Mouse (Mus musculus): ENCODE data around the gene Dnajc5. TPM values are rescaled to one million over a fixed set of nuclear protein-coding genes. Genes with fewer than 3 reads are reported as not detected.

Dnajc5 gene
- total and polyA plus RNA-seq, 2 experiments from 2014 or later: 276 to 459 TPM

DNA sequence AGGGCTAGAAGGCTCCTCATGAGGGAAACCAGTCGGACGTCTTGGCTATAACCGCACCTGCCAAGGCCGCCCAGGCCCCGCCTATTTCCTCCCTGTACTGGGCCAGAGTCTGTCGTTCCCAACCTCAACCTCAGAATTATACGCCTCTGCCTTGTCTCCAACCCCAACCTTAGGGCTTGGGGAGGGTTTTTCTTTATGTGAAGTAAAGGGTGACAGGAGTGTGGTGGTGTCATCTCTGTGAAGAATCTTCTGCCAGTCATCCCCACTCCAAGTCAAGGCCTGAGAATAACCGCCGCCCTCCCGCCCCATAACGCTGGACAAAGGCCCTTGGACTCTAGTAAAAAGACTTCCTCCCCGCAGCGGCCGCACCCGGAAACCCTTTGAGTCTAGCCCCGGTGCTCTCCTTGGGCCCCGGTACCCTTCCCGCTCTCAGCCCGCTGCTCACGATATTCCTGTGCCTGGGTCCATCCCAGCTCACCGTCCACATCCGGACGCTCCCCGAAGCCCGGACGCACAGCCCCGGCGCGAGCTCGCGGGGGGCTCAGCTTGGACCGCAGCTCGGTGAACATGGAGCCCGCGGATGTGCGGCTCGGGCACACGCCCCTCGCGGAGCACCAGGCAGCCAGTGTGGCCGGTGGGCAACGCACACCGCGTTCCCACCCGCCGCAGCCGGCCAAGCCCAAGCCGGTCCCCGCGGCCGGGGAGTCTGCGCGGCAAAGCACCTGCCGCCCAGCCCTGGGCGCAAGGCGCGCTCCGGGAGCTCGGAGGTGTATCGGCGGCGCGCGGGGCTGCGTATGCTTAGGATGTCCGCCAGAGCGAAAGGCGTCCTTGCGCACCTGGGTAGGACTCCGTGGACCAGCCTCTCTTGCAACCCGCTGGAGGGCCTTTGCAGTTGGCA is 78.4 kb downstream of the Dnajc5 start, which contains the start of gene Samd10:
Gene Samd10 (minus strand): TSS at position 759 of the 898 bp plus-strand sequence.
- peaks cover 19% of the 10 kb centered on the region for H3K4me1 ChIP-seq (ENCODE audit: insufficient read depth, low read length)

DNA sequence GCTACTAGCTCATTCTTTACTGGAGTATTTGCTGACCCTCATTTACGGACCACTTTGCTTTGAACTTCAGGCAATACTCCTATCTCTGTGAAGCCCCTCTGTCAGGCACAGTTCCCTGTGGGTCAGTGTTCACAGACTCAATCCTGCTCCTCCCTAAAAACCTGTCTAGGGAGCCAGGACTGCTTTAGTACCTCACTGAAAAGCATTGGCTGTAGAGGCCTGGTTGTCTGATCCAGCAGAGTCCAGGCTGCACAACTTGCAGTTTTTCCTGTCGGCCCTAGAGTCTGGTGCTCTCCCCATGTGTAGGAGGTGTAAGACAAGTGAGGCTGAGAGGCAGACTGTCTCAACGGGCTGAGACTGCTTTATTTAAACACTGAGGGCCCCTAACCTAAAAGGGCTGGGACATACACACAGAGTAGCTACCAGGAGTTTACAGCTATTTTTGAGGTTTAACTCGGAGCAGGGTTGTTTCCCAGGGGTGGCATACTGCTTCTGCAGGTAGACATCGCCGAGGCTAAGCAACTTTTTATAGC is 80.0 kb downstream of the Dnajc5 start:
- WGBS: 69% methylated on average over 6 of the region's 6 CpGs
- H3K9me3 ChIP-seq (ENCODE audit: low read length): no peaks in the 10 kb centered on the region
- peak overlapping the region; percentile 90 for H3K4me2 ChIP-seq (ENCODE audit: low read depth, low read length)
- H3K4me1 ChIP-seq (ENCODE audit: insufficient read depth, low read length): peaks cover 19% of the 10 kb centered on the region
- ATAC-seq (no peak), DNase-seq (ENCODE audit: low spot score) (no peak)
- 0 out of 2 replicates have a peak, but pooled peaks cover 7% of the 10 kb centered on the region for H3K36me3 ChIP-seq (ENCODE audit: insufficient read depth, low read length)
- H3K9ac ChIP-seq (replicated peaks; ENCODE audit: low read length): peak overlapping the region; percentile 90
- no peaks in the 10 kb centered on the region for H3K27me3 ChIP-seq (ENCODE audit: insufficient read depth, low read length)
- peak overlapping the region; percentile 91 for H3K4me3 ChIP-seq (ENCODE audit: low read length)
- no peak for TF ChIP-seq CTCF (IDR thresholded peaks at IDR 0.05; ENCODE audit: low read depth)
- H3K27ac ChIP-seq: peak overlapping the region; percentile 91

More for the DNA sequence above, 78.4 kb downstream of the Dnajc5 start, which contains the start of gene Samd10:
- Histone ChIP-seq H3K9me3 (ENCODE audit: low read length) (no peaks in the 10 kb centered on the region), H3K27ac (peak within 1 kb of the TSS; percentile 87), H3K4me3 (ENCODE audit: low read length) (peak within 1 kb of the TSS; percentile 46), H3K9ac (replicated peaks; ENCODE audit: low read length) (peak within 1 kb of the TSS; percentile 76), H3K4me2 (ENCODE audit: low read depth, low read length) (peak within 1 kb of the TSS; percentile 62), H3K27me3 (ENCODE audit: insufficient read depth, low read length) (no peaks in the 10 kb centered on the region), H3K36me3 (ENCODE audit: insufficient read depth, low read length) (0 out of 2 replicates have a peak, but pooled peaks cover 7% of the 10 kb centered on the region)
- peak; percentile 41 for ATAC-seq
- TF ChIP-seq CTCF (IDR thresholded peaks at IDR 0.05; ENCODE audit: low read depth): no peak; the same call in 1 of the 2 replicates
- peak; percentile 81 for DNase-seq (ENCODE audit: low spot score)
- 1% methylated on average over 71 of the region's 71 CpGs for WGBS

DNA sequence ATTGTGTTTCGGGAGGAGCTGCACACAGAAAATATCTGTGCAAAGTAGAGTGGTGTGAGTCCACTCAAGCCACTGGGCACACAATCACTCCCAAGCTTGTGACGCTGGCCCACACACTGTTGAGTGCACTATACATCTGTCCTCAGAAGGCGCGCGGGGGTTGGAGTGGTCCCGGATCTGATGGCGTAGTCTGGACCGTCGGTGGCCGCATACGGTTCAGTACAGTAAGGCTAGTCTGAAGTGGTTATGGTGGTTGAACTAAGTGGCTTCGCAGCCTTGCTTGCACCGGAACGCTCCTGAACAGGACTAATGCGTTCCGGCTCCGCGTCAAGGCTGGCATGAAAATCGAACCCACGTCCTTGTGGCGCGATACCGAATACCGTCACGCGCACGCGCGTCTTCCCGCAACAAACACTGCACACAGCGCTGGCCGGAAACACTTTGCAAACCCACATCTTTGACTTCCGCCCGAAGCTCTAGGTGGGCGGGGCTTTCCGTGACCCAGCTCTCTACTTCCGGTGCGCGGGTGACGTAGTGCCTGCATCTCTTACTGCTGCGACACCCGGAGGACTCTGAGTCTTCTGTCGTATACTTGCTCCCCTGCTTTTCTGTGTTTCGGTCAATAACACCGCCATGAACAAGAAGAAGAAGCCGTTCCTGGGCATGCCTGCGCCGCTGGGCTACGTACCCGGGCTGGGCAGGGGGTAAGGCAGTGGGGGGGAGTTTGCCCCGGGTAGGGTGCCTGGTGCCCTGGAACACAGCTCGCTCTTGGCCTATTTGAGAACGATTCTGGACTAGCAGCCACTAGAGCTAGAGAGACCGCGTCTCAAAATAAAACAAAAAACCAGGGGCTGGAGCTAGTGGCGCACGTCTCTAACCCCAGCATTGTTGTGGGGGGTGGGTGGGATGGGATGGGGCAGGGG is 80.8 kb downstream of the Dnajc5 start:
- H3K9ac ChIP-seq (replicated peaks; ENCODE audit: low read length): peak overlapping the region; percentile 90
- H3K36me3 ChIP-seq (ENCODE audit: insufficient read depth, low read length): no peaks in the 10 kb centered on the region
- DNase-seq (ENCODE audit: low spot score) (peak; percentile 99), ATAC-seq (peak; percentile 97)
- H3K4me2 ChIP-seq (ENCODE audit: low read depth, low read length): peak overlapping the region; percentile 90
- peak overlapping the region; percentile 91 for H3K27ac ChIP-seq
- no peaks in the 10 kb centered on the region for H3K9me3 ChIP-seq (ENCODE audit: low read length)
- TF ChIP-seq CTCF (IDR thresholded peaks at IDR 0.05; ENCODE audit: low read depth): peak; percentile 24; the same call in 1 of the 2 replicates
- WGBS: under 1% methylated on average over 57 of the region's 57 CpGs
- H3K4me1 ChIP-seq (ENCODE audit: insufficient read depth, low read length): peaks cover 19% of the 10 kb centered on the region
- no peaks in the 10 kb centered on the region for H3K27me3 ChIP-seq (ENCODE audit: insufficient read depth, low read length)
- peak overlapping the region; percentile 91 for H3K4me3 ChIP-seq (ENCODE audit: low read length)

DNA sequence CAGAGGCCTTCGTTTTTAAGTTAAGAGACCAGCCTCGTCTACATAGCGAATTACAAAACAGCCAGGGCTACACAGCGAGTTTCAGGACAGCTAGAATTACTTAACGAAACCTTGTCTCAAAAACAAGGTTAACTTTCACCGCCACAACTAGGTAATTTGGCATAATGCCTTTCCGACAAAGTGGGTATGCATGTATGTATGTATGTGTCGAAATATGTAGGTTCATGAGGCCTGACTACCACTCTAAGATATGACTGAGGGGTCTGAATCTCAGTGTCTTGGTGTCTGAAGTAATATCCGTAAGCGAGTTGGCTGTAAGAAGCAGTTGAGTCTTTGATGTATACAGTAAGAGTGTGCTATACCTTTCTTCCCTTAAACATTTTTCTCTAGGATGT is 81.5 kb downstream of the Dnajc5 start:
- ATAC-seq: no peak
- H3K9ac ChIP-seq (replicated peaks; ENCODE audit: low read length): peak overlapping the region; percentile 90
- DNase-seq (ENCODE audit: low spot score): no peak
- no peaks in the 10 kb centered on the region for H3K27me3 ChIP-seq (ENCODE audit: insufficient read depth, low read length)
- TF ChIP-seq CTCF (IDR thresholded peaks at IDR 0.05; ENCODE audit: low read depth): no peak
- H3K36me3 ChIP-seq (ENCODE audit: insufficient read depth, low read length): no peaks in the 10 kb centered on the region
- peak overlapping the region; percentile 91 for H3K27ac ChIP-seq
- H3K4me1 ChIP-seq (ENCODE audit: insufficient read depth, low read length): peaks cover 19% of the 10 kb centered on the region
- WGBS: 28% methylated on average over 10 of the region's 10 CpGs
- no peaks in the 10 kb centered on the region for H3K9me3 ChIP-seq (ENCODE audit: low read length)
- peak overlapping the region; percentile 90 for H3K4me2 ChIP-seq (ENCODE audit: low read depth, low read length)
- peak overlapping the region; percentile 91 for H3K4me3 ChIP-seq (ENCODE audit: low read length)

DNA sequence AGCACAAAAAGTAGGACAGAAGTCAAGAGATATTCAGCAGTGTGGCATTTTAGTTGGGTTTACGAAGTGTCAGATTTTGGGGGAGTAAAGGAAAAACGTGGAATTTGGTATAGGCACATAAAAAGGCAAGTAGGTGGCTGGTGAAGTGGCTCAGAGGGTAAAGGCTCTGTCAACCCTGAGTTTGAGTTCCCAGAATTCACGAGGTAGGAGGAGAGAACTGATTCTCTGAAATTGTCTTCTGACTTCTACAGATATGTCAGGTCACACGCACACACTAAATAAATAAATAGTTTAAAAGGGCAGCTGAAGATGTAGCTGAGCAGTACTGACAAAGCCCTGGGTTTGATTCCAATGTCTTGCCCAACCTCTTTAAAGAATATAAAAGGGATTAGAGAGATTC is 82.1 kb downstream of the Dnajc5 start:
- no peak overlapping the region for H3K9ac ChIP-seq (replicated peaks; ENCODE audit: low read length)
- peak overlapping the region; percentile 91; the same call in 1 of the 2 replicates for H3K4me3 ChIP-seq (ENCODE audit: low read length)

More for the DNA sequence above, 82.1 kb downstream of the Dnajc5 start:
- TF ChIP-seq CTCF (IDR thresholded peaks at IDR 0.05; ENCODE audit: low read depth): no peak
- WGBS: 81% methylated on average over 4 of the region's 4 CpGs
- Histone ChIP-seq H3K27ac (no peak overlapping the region), H3K27me3 (ENCODE audit: insufficient read depth, low read length) (no peaks in the 10 kb centered on the region), H3K9me3 (ENCODE audit: low read length) (no peaks in the 10 kb centered on the region), H3K4me1 (ENCODE audit: insufficient read depth, low read length) (peaks cover 19% of the 10 kb centered on the region), H3K36me3 (ENCODE audit: insufficient read depth, low read length) (no peaks in the 10 kb centered on the region), H3K4me2 (ENCODE audit: low read depth, low read length) (peak overlapping the region; percentile 90)
- DNase-seq (ENCODE audit: low spot score) (no peak), ATAC-seq (no peak)

Small RNA genes lying within 50 kb of the gene (microRNA-seq; reads per million reads assigned to microRNA genes)
- gene Mir7006: 0 reads per million in 2 experiments

Other genes with a start within 250 kb of the Dnajc5 start
- gene Gmeb2, start 232.4 kb upstream of the Dnajc5 start, total RNA-seq (2014; rRNA removed): 19.2 and 25.2 TPM in 2 replicates
- gene Gmeb2, start 232.4 kb upstream of the Dnajc5 start, polyA plus RNA-seq (2015; fragmentation: Nextera tagmentation; extraction: Ambion mirVana): 8.6 and 8.9 TPM in 2 replicates
- gene Stmn3, start 206.0 kb upstream of the Dnajc5 start, total RNA-seq (2014; rRNA removed): 1,221 and 1,263 TPM in 2 replicates
- 1,758 and 1,824 TPM in 2 replicates for gene Stmn3, start 206.0 kb upstream of the Dnajc5 start, polyA plus RNA-seq (2015; fragmentation: Nextera tagmentation; extraction: Ambion mirVana)
- 52.2 and 97.2 TPM in 2 replicates for gene Rtel1, start 200.7 kb upstream of the Dnajc5 start, total RNA-seq (2014; rRNA removed)
- 21.6 and 28.0 TPM in 2 replicates for gene Rtel1, start 200.7 kb upstream of the Dnajc5 start, polyA plus RNA-seq (2015; fragmentation: Nextera tagmentation; extraction: Ambion mirVana)
- gene Zgpat, start 155.6 kb upstream of the Dnajc5 start, total RNA-seq (2014; rRNA removed): 66.3 and 85.3 TPM in 2 replicates
- 37.5 and 40.6 TPM in 2 replicates for gene Zgpat, start 155.6 kb upstream of the Dnajc5 start, polyA plus RNA-seq (2015; fragmentation: Nextera tagmentation; extraction: Ambion mirVana)
- 13.0 and 14.7 TPM in 2 replicates for gene Arfrp1, start 155.1 kb upstream of the Dnajc5 start, total RNA-seq (2014; rRNA removed)
- gene Arfrp1, start 155.1 kb upstream of the Dnajc5 start, polyA plus RNA-seq (2015; fragmentation: Nextera tagmentation; extraction: Ambion mirVana): 70.7 TPM in 2 replicates
- 49.0 and 62.1 TPM in 2 replicates for gene Lime1, start 140.4 kb upstream of the Dnajc5 start, total RNA-seq (2014; rRNA removed)
- gene Lime1, start 140.4 kb upstream of the Dnajc5 start, polyA plus RNA-seq (2015; fragmentation: Nextera tagmentation; extraction: Ambion mirVana): 24.1 and 26.2 TPM in 2 replicates
- 29.0 and 33.0 TPM in 2 replicates for gene Zbtb46, start 61.1 kb upstream of the Dnajc5 start, total RNA-seq (2014; rRNA removed)
- gene Zbtb46, start 61.1 kb upstream of the Dnajc5 start, polyA plus RNA-seq (2015; fragmentation: Nextera tagmentation; extraction: Ambion mirVana): 17.0 and 19.2 TPM in 2 replicates
- not detected in 2 replicates for gene Abhd16b, start 27.3 kb upstream of the Dnajc5 start, total RNA-seq (2014; rRNA removed)
- gene Abhd16b, start 27.3 kb upstream of the Dnajc5 start, polyA plus RNA-seq (2015; fragmentation: Nextera tagmentation; extraction: Ambion mirVana): 0.08 TPM in 1 of 2 replicates, not detected in the other
- gene Tpd52l2, start 23.3 kb upstream of the Dnajc5 start, total RNA-seq (2014; rRNA removed): 52.2 and 92.5 TPM in 2 replicates
- 127 and 128 TPM in 2 replicates for gene Tpd52l2, start 23.3 kb upstream of the Dnajc5 start, polyA plus RNA-seq (2015; fragmentation: Nextera tagmentation; extraction: Ambion mirVana)
- 49.9 and 58.2 TPM in 2 replicates for gene Uckl1, start 64.4 kb downstream of the Dnajc5 start, total RNA-seq (2014; rRNA removed)
- 36.5 and 38.1 TPM in 2 replicates for gene Uckl1, start 64.4 kb downstream of the Dnajc5 start, polyA plus RNA-seq (2015; fragmentation: Nextera tagmentation; extraction: Ambion mirVana)
- 29.9 and 32.3 TPM in 2 replicates for gene Prpf6, start 71.4 kb downstream of the Dnajc5 start, total RNA-seq (2014; rRNA removed)
- 39.8 and 42.4 TPM in 2 replicates for gene Prpf6, start 71.4 kb downstream of the Dnajc5 start, polyA plus RNA-seq (2015; fragmentation: Nextera tagmentation; extraction: Ambion mirVana)
- gene Zfp512b, start 72.3 kb downstream of the Dnajc5 start, total RNA-seq (2014; rRNA removed): 66.2 and 75.8 TPM in 2 replicates
- gene Zfp512b, start 72.3 kb downstream of the Dnajc5 start, polyA plus RNA-seq (2015; fragmentation: Nextera tagmentation; extraction: Ambion mirVana): 70.3 and 74.6 TPM in 2 replicates
- 110 and 144 TPM in 2 replicates for gene Samd10, start 78.7 kb downstream of the Dnajc5 start, total RNA-seq (2014; rRNA removed)
- 124 and 138 TPM in 2 replicates for gene Samd10, start 78.7 kb downstream of the Dnajc5 start, polyA plus RNA-seq (2015; fragmentation: Nextera tagmentation; extraction: Ambion mirVana)
- not detected in 2 replicates for gene Gm29797, start 136.5 kb downstream of the Dnajc5 start, total RNA-seq (2014; rRNA removed)
- not detected in 2 replicates for gene Gm29797, start 136.5 kb downstream of the Dnajc5 start, polyA plus RNA-seq (2015; fragmentation: Nextera tagmentation; extraction: Ambion mirVana)
- 10.8 and 14.7 TPM in 2 replicates for gene Sox18, start 151.2 kb downstream of the Dnajc5 start, total RNA-seq (2014; rRNA removed)
- gene Sox18, start 151.2 kb downstream of the Dnajc5 start, polyA plus RNA-seq (2015; fragmentation: Nextera tagmentation; extraction: Ambion mirVana): 10.6 and 11.6 TPM in 2 replicates
- gene Tcea2, start 159.8 kb downstream of the Dnajc5 start, total RNA-seq (2014; rRNA removed): 37.2 and 50.2 TPM in 2 replicates
- gene Tcea2, start 159.8 kb downstream of the Dnajc5 start, polyA plus RNA-seq (2015; fragmentation: Nextera tagmentation; extraction: Ambion mirVana): 48.7 and 54.3 TPM in 2 replicates
- gene Rgs19, start 173.5 kb downstream of the Dnajc5 start, total RNA-seq (2014; rRNA removed): 57.9 and 94.0 TPM in 2 replicates
- 50.6 and 56.8 TPM in 2 replicates for gene Rgs19, start 173.5 kb downstream of the Dnajc5 start, polyA plus RNA-seq (2015; fragmentation: Nextera tagmentation; extraction: Ambion mirVana)
- gene Lkaaear1, start 178.0 kb downstream of the Dnajc5 start, total RNA-seq (2014; rRNA removed): not detected in 2 replicates
- gene Lkaaear1, start 178.0 kb downstream of the Dnajc5 start, polyA plus RNA-seq (2015; fragmentation: Nextera tagmentation; extraction: Ambion mirVana): not detected in 2 replicates
- gene Oprl1, start 194.5 kb downstream of the Dnajc5 start, total RNA-seq (2014; rRNA removed): 177 and 221 TPM in 2 replicates
- 69.8 and 73.1 TPM in 2 replicates for gene Oprl1, start 194.5 kb downstream of the Dnajc5 start, polyA plus RNA-seq (2015; fragmentation: Nextera tagmentation; extraction: Ambion mirVana)
- 49.2 and 55.2 TPM in 2 replicates for gene Myt1, start 242.8 kb downstream of the Dnajc5 start, total RNA-seq (2014; rRNA removed)
- 10.1 and 11.4 TPM in 2 replicates for gene Myt1, start 242.8 kb downstream of the Dnajc5 start, polyA plus RNA-seq (2015; fragmentation: Nextera tagmentation; extraction: Ambion mirVana)